Mouse (Mus musculus): Measurements from ENCODE around the gene Hoxb8. TPM values are rescaled to one million over a fixed set of nuclear protein-coding genes. Genes with fewer than 3 reads are reported as not detected.

The Hoxb8 gene
- total and polyA plus RNA-seq, 2 experiments = 0.04 TPM; not detected in 1

DNA sequence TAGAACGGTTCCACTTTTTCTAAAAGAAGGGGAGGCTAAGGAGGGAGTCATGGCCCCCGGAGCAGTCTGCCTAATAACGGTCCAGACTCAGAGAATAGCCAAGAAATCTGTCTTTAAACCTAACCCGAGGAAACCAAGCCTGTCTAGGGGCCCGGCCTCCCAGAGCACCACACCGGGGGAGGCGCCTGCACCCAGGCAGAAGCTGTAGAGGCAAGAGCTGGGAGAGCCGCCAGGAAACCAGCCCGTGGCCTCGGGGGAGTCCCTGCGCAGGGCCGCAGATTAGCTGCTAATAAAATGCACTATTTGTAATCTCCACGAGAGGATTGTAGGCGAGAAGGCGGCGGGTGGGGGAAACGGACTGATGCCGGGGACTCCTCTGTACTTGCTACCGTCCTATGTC is 11.8 kb upstream of the Hoxb8 start:
- Histone ChIP-seq H3K4me3 (ENCODE audit: insufficient read depth, low read depth, low read length) (no peak overlapping the region), H3K27me3 (ENCODE audit: control insufficient read depth, insufficient read depth, low read length) (peaks cover 42% of the 10 kb centered on the region)

DNA sequence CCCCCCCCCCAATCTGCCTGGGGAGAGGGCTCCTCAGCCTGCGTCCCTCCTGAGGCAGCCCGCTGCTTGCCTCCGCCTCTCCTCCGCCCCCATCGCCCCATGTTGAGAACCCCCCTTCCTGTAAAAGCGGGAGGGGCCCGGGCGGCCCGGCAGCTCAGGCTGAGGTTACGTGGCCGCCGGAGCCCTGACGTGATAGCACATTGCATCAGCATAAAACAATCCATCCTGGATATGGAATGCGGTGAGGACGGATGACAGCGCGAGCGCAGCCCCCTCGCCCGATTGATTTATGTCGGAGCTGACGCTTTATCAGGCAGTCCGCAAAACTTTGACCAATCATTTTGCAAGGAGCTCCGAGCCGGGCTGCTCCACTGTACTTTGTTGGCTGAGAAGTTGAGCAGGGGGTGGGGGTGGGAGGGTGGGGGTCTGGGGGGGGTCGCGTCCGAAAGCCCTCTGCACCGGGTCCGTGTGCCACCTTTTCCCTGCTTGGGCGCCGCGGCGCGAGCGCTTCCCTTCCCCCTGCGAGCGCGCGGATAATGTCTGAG is 10.6 kb upstream of the Hoxb8 start, which contains the start of gene Hoxb9:
Gene Hoxb9 (plus strand): TSS at position 462 of the 545 bp plus-strand sequence.
- H3K36me3 ChIP-seq (ENCODE audit: control insufficient read depth, insufficient read depth, low read length) = no peaks in the 10 kb centered on the region
- TF ChIP-seq CTCF (IDR thresholded peaks at IDR 0.05; ENCODE audit: low read depth, low read length) = no peak
- TF ChIP-seq POLR2A (IDR thresholded peaks at IDR 0.05; ENCODE audit: extremely low read depth, insufficient read depth, low read length) = no peak
- H3K79me2 ChIP-seq (ENCODE audit: control insufficient read depth, insufficient read depth, low read length) = no peaks in the 10 kb centered on the region
- H3K4me1 ChIP-seq (ENCODE audit: control insufficient read depth, insufficient read depth, low read length) = peaks cover 2% of the 10 kb centered on the region; the same call in 1 of the 2 replicates
- no peak within 1 kb of the TSS for H3K4me3 ChIP-seq (ENCODE audit: insufficient read depth, low read depth, low read length)
- 4% methylated on average over 40 of the region's 40 CpGs for WGBS
- DNase-seq (ENCODE audit: extremely low read depth, low read depth, low spot score) = no peak
- H3K27ac ChIP-seq (replicated peaks; ENCODE audit: insufficient read depth, low read depth, low read length) = no peak within 1 kb of the TSS
- peaks cover 42% of the 10 kb centered on the region for H3K27me3 ChIP-seq (ENCODE audit: control insufficient read depth, insufficient read depth, low read length)
- H3K9ac ChIP-seq (ENCODE audit: low read depth, low read length) = no peak within 1 kb of the TSS

More for the DNA sequence above, 11.8 kb upstream of the Hoxb8 start:
- H3K79me2 ChIP-seq (ENCODE audit: control insufficient read depth, insufficient read depth, low read length) = no peaks in the 10 kb centered on the region
- H3K36me3 ChIP-seq (ENCODE audit: control insufficient read depth, insufficient read depth, low read length) = no peaks in the 10 kb centered on the region
- WGBS = 4% methylated on average over 19 of the region's 19 CpGs
- DNase-seq (ENCODE audit: extremely low read depth, low read depth, low spot score) = no peak
- no peak overlapping the region for H3K27ac ChIP-seq (replicated peaks; ENCODE audit: insufficient read depth, low read depth, low read length)
- no peak overlapping the region for H3K9ac ChIP-seq (ENCODE audit: low read depth, low read length)
- H3K4me1 ChIP-seq (ENCODE audit: control insufficient read depth, insufficient read depth, low read length) = peaks cover 2% of the 10 kb centered on the region; the same call in 1 of the 2 replicates
- no peak for TF ChIP-seq CTCF (IDR thresholded peaks at IDR 0.05; ENCODE audit: low read depth, low read length)
- no peak for TF ChIP-seq POLR2A (IDR thresholded peaks at IDR 0.05; ENCODE audit: extremely low read depth, insufficient read depth, low read length)

DNA sequence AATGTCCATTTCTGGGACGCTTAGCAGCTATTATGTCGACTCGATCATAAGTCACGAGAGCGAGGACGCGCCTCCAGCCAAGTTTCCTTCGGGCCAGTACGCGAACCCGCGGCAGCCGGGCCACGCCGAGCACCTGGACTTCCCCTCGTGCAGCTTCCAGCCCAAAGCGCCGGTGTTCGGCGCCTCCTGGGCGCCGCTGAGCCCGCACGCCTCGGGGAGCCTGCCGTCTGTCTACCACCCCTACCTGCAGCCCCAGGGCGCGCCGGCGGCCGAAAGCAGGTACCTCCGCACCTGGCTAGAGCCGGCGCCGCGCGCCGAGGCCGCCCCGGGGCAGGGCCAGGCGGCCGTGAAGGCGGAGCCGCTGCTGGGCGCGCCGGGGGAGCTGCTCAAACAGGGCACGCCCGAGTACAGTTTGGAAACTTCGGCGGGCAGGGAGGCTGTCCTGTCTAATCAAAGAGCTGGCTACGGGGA is 10.1 kb upstream of the Hoxb8 start:
- no peak for TF ChIP-seq CTCF (IDR thresholded peaks at IDR 0.05; ENCODE audit: low read depth, low read length)
- no peak for TF ChIP-seq POLR2A (IDR thresholded peaks at IDR 0.05; ENCODE audit: extremely low read depth, insufficient read depth, low read length)
- Histone ChIP-seq H3K9ac (ENCODE audit: low read depth, low read length) (no peak overlapping the region), H3K27ac (replicated peaks; ENCODE audit: insufficient read depth, low read depth, low read length) (no peak overlapping the region), H3K79me2 (ENCODE audit: control insufficient read depth, insufficient read depth, low read length) (no peaks in the 10 kb centered on the region), H3K36me3 (ENCODE audit: control insufficient read depth, insufficient read depth, low read length) (no peaks in the 10 kb centered on the region), H3K4me3 (ENCODE audit: insufficient read depth, low read depth, low read length) (no peak overlapping the region), H3K27me3 (ENCODE audit: control insufficient read depth, insufficient read depth, low read length) (peaks cover 42% of the 10 kb centered on the region), H3K4me1 (ENCODE audit: control insufficient read depth, insufficient read depth, low read length) (peaks cover 2% of the 10 kb centered on the region; the same call in 1 of the 2 replicates)
- WGBS = 2% methylated on average over 52 of the region's 52 CpGs
- DNase-seq (ENCODE audit: extremely low read depth, low read depth, low spot score) = no peak

DNA sequence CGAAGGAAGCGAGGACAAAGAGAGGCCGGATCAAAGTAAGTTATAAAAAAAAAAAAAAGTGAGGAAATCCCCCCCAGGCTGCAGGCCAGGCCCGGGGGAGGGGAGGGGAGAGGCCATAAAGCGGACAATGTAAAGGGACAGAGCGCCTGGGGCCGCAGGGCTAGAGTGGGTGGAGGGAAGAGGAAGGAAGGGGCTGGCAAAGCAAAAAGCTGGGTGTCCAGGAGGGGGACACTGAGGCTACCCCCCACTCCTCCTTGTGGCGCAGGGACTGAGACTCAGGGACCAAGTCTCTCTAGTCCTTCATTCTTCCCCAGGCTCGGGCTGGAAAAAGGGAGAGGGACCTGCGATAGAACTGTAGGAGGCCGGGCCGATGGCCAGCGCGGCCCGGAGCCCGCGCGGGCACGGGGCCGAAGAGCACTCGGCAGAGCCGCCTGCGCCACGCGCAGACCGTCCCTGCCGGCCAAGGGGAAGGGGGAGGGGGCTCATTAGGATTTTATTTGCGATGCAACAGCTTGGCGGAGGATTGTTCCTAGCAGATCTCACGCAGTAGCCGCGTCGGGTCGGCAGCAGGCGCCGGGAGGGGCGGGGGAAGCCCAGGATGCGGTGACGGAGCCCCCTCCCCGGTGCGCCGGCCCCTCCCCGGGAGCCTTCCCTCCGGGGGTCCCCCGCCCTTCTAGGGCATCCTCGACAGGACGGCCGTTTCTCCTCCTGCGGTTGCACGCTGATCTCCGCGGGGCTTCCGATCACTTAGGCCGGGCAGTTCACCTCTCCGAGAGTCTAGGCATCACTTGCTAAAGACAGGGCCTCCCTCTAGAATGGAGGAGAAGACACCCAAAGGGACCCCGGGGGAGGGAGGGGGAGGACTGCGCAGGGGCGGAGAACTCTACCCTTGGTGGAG is 9.4 kb upstream of the Hoxb8 start:
- H3K36me3 ChIP-seq (ENCODE audit: control insufficient read depth, insufficient read depth, low read length) = no peaks in the 10 kb centered on the region
- no peak overlapping the region for H3K4me3 ChIP-seq (ENCODE audit: insufficient read depth, low read depth, low read length)
- H3K4me1 ChIP-seq (ENCODE audit: control insufficient read depth, insufficient read depth, low read length) = peaks cover 2% of the 10 kb centered on the region; the same call in 1 of the 2 replicates
- H3K27me3 ChIP-seq (ENCODE audit: control insufficient read depth, insufficient read depth, low read length) = peaks cover 37% of the 10 kb centered on the region
- WGBS = 4% methylated on average over 58 of the region's 58 CpGs
- H3K9ac ChIP-seq (ENCODE audit: low read depth, low read length) = no peak overlapping the region
- DNase-seq (ENCODE audit: extremely low read depth, low read depth, low spot score) = no peak
- TF ChIP-seq CTCF (IDR thresholded peaks at IDR 0.05; ENCODE audit: low read depth, low read length) = no peak
- TF ChIP-seq POLR2A (IDR thresholded peaks at IDR 0.05; ENCODE audit: extremely low read depth, insufficient read depth, low read length) = no peak
- H3K79me2 ChIP-seq (ENCODE audit: control insufficient read depth, insufficient read depth, low read length) = no peaks in the 10 kb centered on the region
- no peak overlapping the region for H3K27ac ChIP-seq (replicated peaks; ENCODE audit: insufficient read depth, low read depth, low read length)

DNA sequence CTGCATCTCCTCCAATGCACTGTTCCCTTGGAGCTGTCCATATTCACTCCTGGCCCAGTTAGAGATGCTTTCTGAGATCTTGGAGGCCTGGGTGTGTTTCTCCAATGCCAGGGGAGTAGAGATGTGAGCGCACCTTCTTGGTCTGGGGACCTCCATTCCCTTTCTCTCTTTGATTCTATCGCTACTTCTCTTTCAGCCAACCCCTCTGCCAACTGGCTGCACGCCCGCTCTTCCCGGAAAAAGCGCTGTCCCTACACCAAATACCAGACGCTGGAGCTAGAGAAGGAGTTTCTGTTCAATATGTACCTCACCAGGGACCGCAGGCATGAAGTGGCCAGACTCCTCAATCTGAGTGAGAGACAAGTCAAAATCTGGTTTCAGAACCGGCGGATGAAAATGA is 7.3 kb upstream of the Hoxb8 start:
- H3K4me1 ChIP-seq (ENCODE audit: control insufficient read depth, insufficient read depth, low read length) = peaks cover 2% of the 10 kb centered on the region; the same call in 1 of the 2 replicates
- DNase-seq (ENCODE audit: extremely low read depth, low read depth, low spot score) = no peak
- WGBS = 9% methylated on average over 10 of the region's 10 CpGs
- TF ChIP-seq POLR2A (IDR thresholded peaks at IDR 0.05; ENCODE audit: extremely low read depth, insufficient read depth, low read length) = no peak
- no peak for TF ChIP-seq CTCF (IDR thresholded peaks at IDR 0.05; ENCODE audit: low read depth, low read length)
- no peaks in the 10 kb centered on the region for H3K79me2 ChIP-seq (ENCODE audit: control insufficient read depth, insufficient read depth, low read length)
- H3K27me3 ChIP-seq (ENCODE audit: control insufficient read depth, insufficient read depth, low read length) = peaks cover 40% of the 10 kb centered on the region
- H3K4me3 ChIP-seq (ENCODE audit: insufficient read depth, low read depth, low read length) = no peak overlapping the region
- no peaks in the 10 kb centered on the region for H3K36me3 ChIP-seq (ENCODE audit: control insufficient read depth, insufficient read depth, low read length)
- H3K27ac ChIP-seq (replicated peaks; ENCODE audit: insufficient read depth, low read depth, low read length) = no peak overlapping the region
- H3K9ac ChIP-seq (ENCODE audit: low read depth, low read length) = no peak overlapping the region

Data from liver, adult 2 months (tissue).